Mouse (Mus musculus): ENCODE measurements at regions not wholly inside any gene's neighbourhood (a gene's known extent, or its start where the extent isn't known, plus 50 kb on each side); places are given as distances from the start of the nearest gene placed in this dataset.

DNA sequence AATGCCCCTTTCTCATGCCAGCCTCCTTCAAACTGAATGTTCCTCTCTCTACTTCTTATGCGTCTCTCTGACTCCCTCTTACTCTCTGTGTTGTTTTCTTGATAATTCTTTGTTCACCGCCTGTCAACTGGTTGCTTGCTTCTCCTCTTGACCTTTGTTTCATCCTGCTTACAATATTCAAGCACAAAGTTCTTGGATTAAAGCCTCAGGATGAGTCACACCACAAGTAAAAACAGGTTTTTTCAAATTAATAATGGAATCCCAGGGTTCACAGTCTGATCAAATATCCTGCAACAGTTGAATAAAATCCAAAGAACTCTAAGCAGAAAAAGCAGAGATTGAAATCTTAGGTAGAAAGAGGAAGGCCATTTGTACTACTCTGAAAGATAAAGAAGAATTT, 285.9 kb upstream of the Cxadr start:
- DNase-seq (ENCODE audit: low read depth) = no peak

DNA sequence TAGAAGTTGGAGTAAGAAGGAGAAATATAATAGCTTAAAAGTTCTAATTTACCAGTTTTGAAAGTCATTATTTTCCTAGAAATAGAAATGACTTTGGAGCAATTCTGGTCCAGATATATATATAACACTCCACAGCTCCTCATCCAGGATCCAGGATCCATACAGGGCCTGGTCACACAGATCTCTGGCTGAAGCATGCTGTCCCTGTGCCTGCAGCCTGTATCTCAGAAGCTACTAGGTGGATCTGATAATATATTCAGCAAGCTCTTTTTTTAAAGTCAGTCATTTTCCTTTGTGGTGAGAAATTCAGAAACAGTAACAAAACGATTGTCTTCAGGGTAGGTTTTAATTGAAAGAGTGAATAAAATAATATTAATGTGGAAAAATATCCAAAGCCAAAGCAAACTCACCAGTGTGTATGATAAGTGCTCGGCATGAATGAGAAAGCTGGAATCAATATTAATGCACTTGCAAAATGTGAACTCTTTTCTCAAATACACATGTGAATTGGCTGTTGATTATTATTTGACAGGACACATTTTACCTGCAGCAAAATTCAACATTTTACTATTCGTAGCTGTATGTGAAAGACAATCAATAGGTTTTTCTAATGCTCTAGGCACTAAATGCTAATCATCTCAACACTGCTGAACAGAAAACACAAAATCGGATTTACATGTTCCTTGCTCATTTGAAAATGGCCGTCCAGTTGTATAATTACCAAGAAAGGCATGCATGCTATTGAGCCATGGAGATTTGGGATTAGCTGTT, 288.1 kb upstream of the Cxadr start:
- no peak for DNase-seq (ENCODE audit: low read depth)

DNA sequence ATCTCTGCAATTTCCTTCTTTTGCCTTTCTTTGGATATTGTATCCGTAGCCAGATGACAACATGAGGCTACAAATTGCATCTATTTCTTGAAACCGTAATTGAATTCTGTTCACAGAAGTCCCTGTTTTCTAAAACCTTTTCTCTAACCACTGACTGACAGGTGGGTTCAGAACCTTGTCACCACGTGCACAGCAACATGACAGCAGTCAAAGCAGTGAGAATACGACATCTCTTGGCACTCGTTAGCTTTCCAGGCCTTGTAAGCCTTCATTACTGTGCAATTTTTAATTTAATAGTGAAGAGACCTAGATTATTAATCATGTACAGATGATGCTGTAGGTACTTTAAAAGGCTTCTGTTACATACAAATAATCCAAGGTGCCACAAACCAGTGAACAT, 297.3 kb upstream of the Cxadr start:
- DNase-seq (ENCODE audit: low read depth) = no peak

DNA sequence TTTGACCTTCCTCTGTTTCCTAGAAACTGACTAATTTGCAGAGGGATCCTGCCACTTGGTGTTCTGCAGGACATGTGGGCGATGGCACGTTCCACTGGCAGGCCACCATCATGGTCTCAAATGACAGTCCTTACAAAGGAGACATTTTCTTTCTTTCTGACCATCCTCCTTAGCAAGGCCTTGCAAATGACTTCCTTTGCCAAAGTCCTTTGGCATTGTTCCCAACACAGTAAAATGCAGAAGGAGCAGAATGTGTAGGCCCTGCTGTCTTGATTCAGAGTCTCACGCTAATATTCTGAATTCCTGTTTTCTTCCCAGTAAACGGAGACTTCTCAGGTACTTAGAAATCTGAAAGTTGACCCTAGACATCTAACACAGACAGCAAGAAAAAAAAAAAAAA, 308.3 kb upstream of the Cxadr start:
- DNase-seq (ENCODE audit: low read depth) = no peak

DNA sequence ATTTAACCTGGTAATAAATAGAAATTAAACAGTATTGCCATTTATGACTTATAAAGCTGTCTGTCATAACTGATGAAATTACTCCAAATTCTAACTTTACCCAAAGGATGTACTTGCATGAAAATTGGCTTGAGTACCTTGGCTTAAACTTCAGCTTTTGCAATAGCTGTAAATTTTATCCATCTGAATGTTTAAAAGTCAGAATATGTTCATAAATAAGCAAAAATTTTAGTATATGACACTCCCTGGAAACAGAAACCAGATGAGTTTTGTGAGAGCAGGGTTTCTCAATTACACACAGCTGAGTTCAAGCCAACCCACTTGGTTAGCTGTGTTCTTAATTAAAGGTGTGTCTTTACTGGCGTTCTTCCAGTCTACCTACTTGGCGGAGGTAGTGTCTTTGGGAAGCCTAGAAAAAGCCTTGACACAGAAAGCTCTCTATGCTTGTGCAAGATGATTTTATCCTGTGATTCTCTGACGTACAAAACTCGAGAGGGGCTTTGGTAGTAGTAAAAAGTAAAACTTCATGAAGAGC, 311.4 kb upstream of the Cxadr start:
- no peak for DNase-seq (ENCODE audit: low read depth)

DNA sequence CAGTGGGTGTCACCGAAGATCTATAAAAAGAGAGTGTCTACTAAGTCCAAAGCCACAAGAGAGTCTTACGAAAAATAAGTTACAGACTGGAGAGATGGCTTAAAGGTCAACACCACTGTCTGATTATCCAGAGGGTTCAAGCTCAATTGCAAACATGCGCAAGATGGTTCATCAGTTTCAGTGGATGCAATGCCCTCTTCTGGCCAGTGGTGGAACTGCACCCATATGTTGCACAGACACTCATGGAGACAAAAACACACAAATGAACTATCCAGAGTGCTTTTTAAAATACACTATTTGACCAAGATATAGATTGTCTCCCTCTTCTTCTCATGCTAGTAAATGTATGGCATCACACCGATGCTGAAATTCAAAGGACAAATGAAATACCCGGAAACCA, 312.1 kb upstream of the Cxadr start:
- DNase-seq (ENCODE audit: low read depth) = no peak

DNA sequence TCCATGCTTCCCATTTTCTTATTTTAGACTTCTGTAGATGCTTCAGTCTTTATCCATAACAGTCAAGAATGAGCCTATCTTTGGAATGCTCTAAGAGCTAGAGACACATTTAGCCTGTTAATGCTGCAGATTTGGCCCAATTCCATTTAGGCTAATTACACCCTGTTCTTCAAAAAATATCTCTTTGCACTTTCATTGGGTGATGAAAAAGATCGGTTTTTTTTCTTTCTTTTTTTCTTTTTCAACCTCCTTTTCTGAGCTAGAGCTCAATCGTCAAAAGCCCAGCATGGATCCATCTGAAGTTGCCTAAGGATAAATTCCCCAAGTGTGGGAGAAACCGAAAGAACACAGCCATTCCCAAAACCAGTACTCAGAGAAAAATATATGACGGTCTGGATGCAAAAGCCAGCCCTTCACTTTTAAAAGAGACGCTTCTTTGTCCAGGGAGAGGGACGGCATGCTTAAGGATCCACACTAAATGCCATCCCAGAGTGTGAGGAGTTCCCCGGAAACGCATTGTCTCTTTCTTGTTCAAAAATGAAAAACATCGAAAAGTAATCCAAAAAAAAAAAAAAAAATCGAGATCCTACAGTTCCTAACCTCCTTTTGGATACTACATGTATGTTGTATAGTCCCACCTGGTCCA, 314.3 kb upstream of the Cxadr start:
- no peak for DNase-seq (ENCODE audit: low read depth)

DNA sequence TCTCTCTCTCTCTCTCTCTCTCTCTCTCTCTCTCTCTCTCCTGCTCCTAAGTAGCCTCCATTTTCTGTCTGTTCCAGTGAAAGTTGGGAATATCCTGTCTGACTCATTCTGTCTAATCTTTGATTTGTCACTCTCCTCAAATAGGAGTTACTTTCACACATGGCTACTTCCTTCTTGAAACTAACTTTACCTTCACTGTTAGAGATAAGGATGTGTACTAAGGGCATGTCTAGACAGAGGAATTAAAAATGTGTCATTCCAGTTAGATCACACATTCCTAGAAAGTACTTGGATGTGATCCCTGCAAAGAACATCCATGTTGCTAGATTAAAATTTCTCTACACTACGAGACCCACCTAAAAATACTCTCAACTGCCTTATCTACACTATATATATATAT, 346.9 kb upstream of the Gm11146 start:
- DNase-seq (ENCODE audit: low read depth) = no peak

DNA sequence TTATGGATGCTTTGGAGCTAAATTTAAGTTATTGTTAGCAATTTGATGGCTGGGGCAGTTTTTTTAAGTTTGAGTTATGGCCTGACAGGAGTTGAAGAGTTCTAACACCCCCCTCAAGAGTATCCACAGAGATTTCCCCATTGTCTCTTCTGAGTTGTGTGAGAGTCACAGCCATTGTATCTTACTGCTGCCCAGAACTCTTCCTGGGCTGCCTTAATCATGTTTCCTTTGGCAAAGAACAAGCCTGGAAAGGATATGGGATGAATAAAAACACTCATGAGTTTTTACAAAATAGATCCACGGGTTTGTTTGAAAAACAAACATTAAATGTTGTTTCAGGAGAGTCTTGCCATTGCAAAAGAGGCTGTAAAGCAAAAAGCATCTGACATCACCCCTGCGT, 343.5 kb upstream of the Gm11146 start:
- DNase-seq (ENCODE audit: low read depth) = no peak

DNA sequence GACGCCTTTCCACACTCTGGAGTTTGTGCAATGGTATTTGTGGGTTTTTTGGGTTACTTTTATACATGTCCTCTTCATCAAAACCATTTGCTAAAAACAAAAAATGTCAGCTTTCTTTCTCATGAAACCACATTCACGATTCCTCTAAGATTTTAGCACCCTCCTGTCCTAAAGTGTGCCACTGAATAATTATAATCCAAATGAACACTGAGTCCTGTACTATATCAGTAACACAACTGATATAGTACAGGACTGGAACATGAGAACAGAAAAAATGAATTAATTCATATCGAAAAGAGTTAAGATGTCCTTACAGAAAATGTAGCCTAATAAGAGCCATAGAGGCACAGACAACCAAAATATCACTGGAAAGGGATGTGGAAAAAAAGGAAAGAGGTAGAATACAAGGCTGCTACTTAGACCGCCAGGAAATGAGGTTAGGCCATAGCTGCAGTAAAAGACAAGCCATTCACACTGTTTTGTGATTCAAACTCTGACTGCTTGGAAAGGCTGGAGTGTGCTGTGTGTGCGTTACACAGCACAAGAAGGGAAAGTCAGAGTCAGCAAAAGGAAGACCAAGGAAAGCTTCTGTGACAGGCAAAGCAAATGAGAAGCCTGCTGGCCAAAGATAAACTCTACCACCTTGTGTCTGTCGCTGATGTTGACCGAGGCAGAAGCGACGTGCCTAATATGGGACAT, 329.3 kb upstream of the Gm11146 start:
- DNase-seq (ENCODE audit: low read depth) = no peak

DNA sequence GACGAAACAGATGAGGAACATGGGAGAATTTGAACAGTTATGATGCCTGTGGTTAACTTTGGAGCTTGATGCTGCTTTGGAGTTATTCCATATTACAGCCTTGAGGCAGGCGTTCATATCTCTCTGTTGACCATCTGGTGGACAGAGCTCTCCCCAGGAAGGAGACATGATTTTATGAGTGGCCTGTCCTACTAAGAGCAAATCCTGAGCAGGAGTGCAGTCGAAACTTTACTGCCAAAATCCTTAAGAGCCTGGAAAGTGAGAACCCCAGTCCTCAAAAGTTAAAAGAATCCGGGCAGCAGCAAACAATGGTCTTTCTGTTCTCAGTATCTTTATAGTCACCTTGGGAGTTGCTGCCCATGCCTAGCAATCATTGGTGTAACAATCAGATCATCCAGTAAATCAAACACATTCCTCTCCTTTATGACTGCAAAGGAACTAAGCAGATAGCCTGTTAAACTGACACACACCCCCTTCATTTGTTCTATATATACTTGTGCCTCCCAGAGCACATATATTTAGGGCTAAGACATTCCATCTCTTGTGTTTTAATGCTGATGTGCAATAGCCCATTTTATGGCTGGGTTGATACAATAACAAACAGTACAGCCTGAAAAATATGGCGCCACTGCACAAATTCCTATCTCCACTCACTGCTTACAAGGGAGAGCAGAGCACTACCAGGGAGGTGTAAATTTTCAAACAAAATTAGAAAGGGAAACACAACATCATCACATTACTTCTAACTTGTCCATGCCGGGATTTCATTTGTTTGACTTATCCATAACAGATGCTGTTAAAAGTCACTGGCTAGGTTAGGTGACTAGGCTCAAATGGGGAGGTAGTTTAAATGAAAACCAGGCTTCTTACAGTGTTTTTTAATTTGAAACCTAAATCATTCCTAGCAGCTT, 312.5 kb upstream of the Gm11146 start:
- no peak for DNase-seq (ENCODE audit: low read depth)

DNA sequence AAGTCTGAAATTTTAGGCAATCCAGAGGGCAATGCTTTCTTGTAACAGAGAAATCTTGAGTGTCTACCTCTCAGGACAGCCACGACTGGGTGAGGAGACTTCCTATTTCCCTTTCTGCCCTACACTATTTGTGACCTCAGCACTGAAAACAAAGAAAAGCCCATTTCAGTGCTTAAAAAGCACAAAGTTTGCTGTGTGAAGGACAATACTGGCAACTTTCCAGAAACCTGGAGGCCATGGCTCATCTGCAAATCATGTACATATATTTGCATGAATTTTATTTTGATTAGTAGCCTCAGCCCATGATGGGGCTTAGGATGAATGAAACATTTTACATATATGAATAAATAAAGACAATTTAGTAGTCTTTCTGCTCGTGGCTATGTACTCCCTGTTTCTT, 292.4 kb upstream of the Gm11146 start:
- no peak for DNase-seq (ENCODE audit: low read depth)

DNA sequence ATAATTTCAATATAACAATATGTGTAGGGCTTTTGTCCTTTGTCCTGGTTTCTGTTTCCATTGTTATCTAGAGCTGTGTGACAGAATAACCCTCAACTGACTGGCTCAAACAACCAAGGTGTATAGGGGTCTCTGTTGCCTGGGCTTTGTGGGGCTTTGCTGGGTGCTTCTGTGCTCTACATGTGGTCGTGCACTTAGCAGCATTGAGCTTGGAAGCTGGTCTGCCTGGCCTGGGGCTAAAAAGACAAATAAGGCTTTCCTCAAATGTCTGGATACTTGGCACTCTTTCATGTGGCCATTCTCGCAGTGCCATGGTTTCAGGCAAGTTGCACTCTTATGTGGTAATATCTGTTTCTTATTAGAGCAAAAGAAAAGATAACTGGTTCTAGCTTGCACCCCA, 291.8 kb upstream of the Gm11146 start:
- DNase-seq (ENCODE audit: low read depth) = no peak

DNA sequence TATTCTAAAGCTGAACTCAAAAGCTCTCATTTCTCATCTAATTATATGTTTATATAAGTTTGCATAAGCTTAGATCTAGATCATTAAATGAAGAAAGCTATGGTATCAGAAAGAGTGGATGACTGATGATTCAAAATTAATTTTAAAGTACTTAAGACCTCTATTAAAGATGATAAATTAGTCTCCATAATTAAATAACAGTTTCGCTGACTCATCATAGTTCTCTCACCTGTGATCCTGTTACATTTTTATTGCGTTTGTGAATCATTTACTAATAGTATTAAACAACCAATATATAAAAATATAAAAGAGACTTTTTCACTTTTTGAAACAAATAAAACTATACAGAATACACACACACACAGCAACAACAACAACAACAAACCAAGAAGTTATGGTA, 290.8 kb upstream of the Gm11146 start:
- no peak for DNase-seq (ENCODE audit: low read depth)

DNA sequence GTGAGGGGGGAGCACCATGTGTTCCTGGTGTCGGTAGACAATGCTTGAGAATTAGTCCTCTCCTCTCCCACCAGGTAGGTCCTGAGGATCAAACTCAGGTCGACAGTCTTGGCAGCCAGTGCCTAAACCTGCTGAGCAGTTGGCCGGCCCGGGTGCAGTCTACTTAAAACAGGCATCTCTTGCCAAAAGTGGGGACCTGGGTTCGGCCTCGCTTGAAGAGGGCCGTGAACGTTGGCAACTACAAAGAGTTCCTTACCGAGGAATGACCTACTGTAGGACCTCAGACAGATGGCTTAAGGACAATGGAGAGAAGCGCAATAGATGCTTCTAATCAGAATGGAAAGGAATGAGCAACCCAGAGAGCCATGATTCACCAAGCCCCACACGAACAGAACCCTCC, 287.5 kb upstream of the Gm11146 start:
- DNase-seq (ENCODE audit: low read depth) = no peak

DNA sequence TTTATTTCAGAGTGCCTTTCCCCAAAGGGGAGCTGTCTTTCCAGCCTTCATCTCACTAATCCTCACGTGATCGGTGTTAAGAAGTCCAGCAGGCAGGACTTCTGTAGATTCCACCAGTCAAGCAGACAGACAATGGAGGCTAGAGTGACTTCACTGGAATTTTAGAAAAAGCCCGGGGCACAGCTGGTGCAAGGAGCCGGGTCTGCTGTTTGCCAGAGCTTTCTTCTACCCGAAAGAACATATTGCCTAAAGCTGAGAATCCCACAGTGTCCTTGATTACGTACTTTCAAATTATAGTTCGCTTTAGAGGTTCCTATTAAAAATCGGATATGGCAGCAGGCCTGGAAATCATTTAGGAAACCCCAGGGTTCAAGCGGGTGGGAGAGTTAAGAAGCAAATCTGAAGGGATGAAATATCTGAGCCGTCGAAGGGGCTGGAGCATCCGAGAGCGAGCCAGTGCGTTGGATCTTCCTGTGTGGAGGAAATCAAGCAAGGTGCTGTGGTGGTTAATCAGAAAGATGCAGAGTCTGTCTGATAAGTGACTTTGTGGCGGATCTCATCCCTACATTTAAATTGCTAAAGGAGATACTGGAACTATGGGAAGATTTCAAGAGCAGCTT, 283.3 kb upstream of the Gm11146 start:
- no peak for DNase-seq (ENCODE audit: low read depth)

DNA sequence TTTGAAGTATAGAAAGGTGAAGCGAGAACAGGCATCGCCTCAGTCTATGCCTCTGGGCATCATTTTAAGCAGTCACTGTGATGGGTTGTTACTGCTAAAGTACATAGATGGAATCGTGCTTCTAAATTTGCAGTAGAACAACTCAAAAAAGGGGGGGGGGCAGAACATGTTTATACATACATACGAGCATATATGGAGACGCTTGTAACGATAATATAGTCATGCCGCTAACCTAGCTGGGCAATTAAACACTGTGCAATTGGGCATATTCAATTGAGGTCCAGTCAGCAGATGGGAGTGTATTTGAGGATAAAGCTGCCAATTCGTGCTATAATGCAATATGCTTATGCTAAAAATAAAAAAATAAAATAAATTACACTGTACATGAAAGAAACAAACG, 282.6 kb upstream of the Gm11146 start:
- no peak for DNase-seq (ENCODE audit: low read depth)

DNA sequence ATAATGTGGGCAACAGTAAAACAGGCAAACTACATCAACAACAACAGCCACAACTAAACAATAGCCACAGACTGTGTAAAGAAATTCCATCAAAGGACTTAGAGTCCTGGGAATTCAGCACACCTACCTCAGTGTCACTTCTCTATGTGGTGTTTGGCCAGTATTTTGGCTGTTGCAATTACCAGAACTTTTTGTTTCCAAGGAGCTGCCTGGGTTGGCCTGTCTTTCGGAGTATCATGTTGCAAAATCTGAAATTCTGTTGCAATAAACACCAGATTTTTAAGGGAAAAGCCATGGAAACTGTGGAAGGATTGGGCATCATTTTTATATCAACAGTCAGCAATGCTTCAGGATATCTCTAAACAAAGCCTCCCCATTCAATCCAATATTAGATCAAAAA, 275.1 kb upstream of the Gm11146 start:
- no peak for DNase-seq (ENCODE audit: low read depth)

DNA sequence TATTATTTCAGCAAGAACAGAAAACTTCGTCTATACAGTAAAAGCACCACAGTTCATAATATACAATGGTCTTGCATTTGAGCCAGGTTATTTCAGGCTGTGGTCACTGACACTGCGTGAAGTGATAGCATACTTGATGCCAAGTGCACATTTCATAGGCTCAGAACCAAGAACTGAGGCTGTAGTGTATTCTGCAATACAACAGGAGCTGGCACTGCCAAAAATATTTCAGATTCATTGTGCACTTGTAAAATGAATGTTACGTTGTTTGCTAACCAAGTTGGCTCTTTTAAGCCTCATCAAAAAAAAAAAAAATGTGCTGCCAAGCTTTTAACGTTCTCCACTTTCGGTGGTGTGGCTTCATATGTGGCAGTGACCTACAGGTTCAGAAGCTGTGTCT, 261.4 kb upstream of the Gm11146 start:
- DNase-seq (ENCODE audit: low read depth) = no peak

DNA sequence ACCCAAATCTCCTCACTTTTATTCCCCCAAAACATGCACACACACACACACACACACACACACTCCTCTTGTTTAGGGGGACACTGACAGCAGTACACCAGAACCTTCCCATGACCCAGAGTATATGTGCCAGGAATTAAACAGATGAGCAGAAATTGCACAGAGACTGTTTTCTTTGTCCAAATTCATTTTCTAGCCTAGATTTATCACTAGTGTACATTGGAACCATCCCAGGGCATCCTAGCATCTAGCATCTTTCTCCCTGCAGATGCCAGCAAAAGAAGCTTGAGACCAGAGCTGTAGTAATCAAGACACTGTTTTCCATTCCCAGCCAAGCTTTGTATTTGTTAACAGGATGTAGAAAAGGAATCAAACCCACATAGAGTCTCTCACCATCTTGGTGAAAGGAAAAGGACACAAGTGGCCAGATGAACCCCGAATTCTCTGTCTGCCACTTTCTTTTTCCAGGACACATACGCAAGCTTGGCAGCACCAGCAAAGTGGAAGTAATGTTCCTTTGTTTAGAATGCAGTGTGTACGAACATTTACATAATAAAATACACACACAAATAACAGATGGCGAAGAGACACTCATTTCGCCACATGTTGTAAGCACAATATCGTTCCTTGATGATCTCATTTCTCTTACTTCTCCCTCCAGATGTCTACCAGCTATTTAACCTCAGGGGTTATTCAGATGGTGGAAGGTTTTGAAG, 250.3 kb upstream of the Gm11146 start:
- no peak for DNase-seq (ENCODE audit: low read depth)
